Mouse (Mus musculus) v-Abl transformed pro-B cells (cell line): ENCODE results near the gene Msx1.

Experiments
- in situ Hi-C, 2 experiments: fragments of 400-800 bp; cut with MboI; formaldehyde crosslinking; loops; one replicate each; pipeline ENCODE4 v1.15.1; 2025; ENCODE audit not compliant: unreplicated experiment in 2 of 2

The Msx1 gene

GRCm38 (mm10) chr5:37826706-37827625 is 2.6 kb upstream of the Msx1 start:
- in situ Hi-C loops: no loop called here

GRCm38 (mm10) chr5:37825611-37826445 is 1.4 kb upstream of the Msx1 start:
- in situ Hi-C loops: no loop called here

- in situ Hi-C loops: no loop called here
Measured at GRCm38 (mm10) chr5:37825111-37825600, 773 bp upstream of the Msx1 start.

GRCm38 (mm10) chr5:37823721-37824460 is 492 bp downstream of the Msx1 start:
- in situ Hi-C loops: no loop called here

- in situ Hi-C loops: no loop called here
Measured at GRCm38 (mm10) chr5:37822791-37823720, 1.3 kb downstream of the Msx1 start.

- in situ Hi-C loops: no loop called here
Measured at GRCm38 (mm10) chr5:37822116-37822707, 2.2 kb downstream of the Msx1 start.

- in situ Hi-C loops: no loop called here
Measured at GRCm38 (mm10) chr5:37821111-37821601, 3.2 kb downstream of the Msx1 start.

GRCm38 (mm10) chr5:37820689-37821088 is 3.7 kb downstream of the Msx1 start:
- in situ Hi-C loops: no loop called here

GRCm38 (mm10) chr5:37819971-37820370 is 4.4 kb downstream of the Msx1 start:
- in situ Hi-C loops: no loop called here

GRCm38 (mm10) chr5:37819541-37819940 is 4.8 kb downstream of the Msx1 start:
- in situ Hi-C loops: no loop called here

GRCm38 (mm10) chr5:37818533-37819215 is 5.7 kb downstream of the Msx1 start:
- in situ Hi-C loops: no loop called here

GRCm38 (mm10) chr5:37817658-37818532 is 6.5 kb downstream of the Msx1 start:
- in situ Hi-C loops: no loop called here

- in situ Hi-C loops: no loop called here
Measured at GRCm38 (mm10) chr5:37816907-37817657, 7.3 kb downstream of the Msx1 start.

- in situ Hi-C loops: no loop called here
Measured at GRCm38 (mm10) chr5:37815909-37816308, 8.5 kb downstream of the Msx1 start.

- in situ Hi-C loops: no loop called here
Measured at GRCm38 (mm10) chr5:37814169-37814568, 10.2 kb downstream of the Msx1 start.

GRCm38 (mm10) chr5:37805291-37805690 is 19.1 kb downstream of the Msx1 start:
- in situ Hi-C loops: no loop called here
